Mouse (Mus musculus): Measurements from ENCODE around the gene Dab2ip. TPM values are rescaled to one million over a fixed set of nuclear protein-coding genes. Genes with fewer than 3 reads are reported as not detected.

Dab2ip gene
- polyA plus RNA-seq, 1 experiment from 2014 or later, result 50.5 TPM

DNA sequence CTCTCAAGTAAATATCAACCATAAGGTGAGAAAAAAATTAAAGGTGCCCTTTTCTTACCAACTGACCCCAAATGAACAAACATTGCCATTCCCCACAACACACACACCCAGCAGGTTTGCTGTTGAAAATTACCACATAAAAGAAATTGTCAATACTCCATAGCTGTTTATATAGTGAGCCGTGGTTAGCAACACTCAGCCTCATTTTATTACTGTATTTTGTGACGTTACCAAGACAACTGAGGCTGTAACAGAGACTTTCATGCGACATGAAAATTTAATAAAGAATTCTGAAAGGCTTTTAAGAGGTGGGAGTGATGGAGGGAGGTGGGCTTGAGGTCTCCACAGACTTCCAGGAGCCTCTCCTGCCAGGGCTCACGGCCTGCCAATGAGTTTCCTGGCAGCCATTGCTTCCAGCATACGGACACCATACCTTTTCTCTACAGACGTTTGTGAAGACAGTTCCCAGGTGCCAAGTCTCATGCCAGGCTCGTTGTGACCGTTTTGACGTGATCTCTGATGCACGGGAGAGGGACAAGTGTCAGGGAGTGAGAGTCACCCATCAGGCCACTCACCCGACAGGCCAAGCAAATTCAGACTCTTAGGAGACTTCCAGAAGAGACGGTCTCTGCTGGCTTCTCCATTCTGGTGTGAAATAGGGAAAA, 189.4 kb downstream of the Dab2ip start:
- H3K4me2 ChIP-seq (ENCODE audit: low read depth, low read length), result no peak overlapping the region
- H3K27me3 ChIP-seq (replicated peaks; ENCODE audit: control insufficient read depth, insufficient read depth, low read length), result no peaks in the 10 kb centered on the region
- peaks cover 12% of the 10 kb centered on the region; the same call in 1 of the 2 replicates for H3K4me1 ChIP-seq (ENCODE audit: control insufficient read depth, insufficient read depth, low read length)
- DNase-seq (ENCODE audit: low spot score), result no peak
- no peak for ATAC-seq (ENCODE audit: low read depth)
- H3K9ac ChIP-seq (ENCODE audit: low read depth, low read length), result no peak overlapping the region
- no peaks in the 10 kb centered on the region for H3K9me3 ChIP-seq (ENCODE audit: control insufficient read depth, low read length)
- H3K27ac ChIP-seq (replicated peaks; ENCODE audit: low read depth, low read length), result no peak overlapping the region
- 61% methylated on average over 12 of the region's 12 CpGs for WGBS
- H3K36me3 ChIP-seq (ENCODE audit: control insufficient read depth, insufficient read depth, low read length), result no peaks in the 10 kb centered on the region
- H3K4me3 ChIP-seq (ENCODE audit: low read depth, low read length), result no peak overlapping the region

GRCm38 (mm10) chr2:35750533-35751141, 192.6 kb downstream of the Dab2ip start:
- H3K9me3 ChIP-seq (ENCODE audit: control insufficient read depth, low read length), result no peaks in the 10 kb centered on the region
- ATAC-seq (ENCODE audit: low read depth) (no peak), DNase-seq (ENCODE audit: low spot score) (no peak)
- H3K27me3 ChIP-seq (replicated peaks; ENCODE audit: control insufficient read depth, insufficient read depth, low read length), result no peaks in the 10 kb centered on the region
- peaks cover 12% of the 10 kb centered on the region; the same call in 1 of the 2 replicates for H3K4me1 ChIP-seq (ENCODE audit: control insufficient read depth, insufficient read depth, low read length)
- H3K4me3 ChIP-seq (ENCODE audit: low read depth, low read length), result no peak overlapping the region
- H3K4me2 ChIP-seq (ENCODE audit: low read depth, low read length), result no peak overlapping the region
- H3K36me3 ChIP-seq (ENCODE audit: control insufficient read depth, insufficient read depth, low read length), result no peaks in the 10 kb centered on the region
- H3K9ac ChIP-seq (ENCODE audit: low read depth, low read length), result no peak overlapping the region
- WGBS, result 61% methylated on average over 7 of the region's 7 CpGs
- H3K27ac ChIP-seq (replicated peaks; ENCODE audit: low read depth, low read length), result no peak overlapping the region

- Histone ChIP-seq H3K27me3 (replicated peaks; ENCODE audit: control insufficient read depth, insufficient read depth, low read length) (no peaks in the 10 kb centered on the region), H3K4me3 (ENCODE audit: low read depth, low read length) (no peak overlapping the region), H3K36me3 (ENCODE audit: control insufficient read depth, insufficient read depth, low read length) (no peaks in the 10 kb centered on the region), H3K4me1 (ENCODE audit: control insufficient read depth, insufficient read depth, low read length) (peaks cover 5% of the 10 kb centered on the region; the same call in 1 of the 2 replicates), H3K27ac (replicated peaks; ENCODE audit: low read depth, low read length) (no peak overlapping the region), H3K9ac (ENCODE audit: low read depth, low read length) (no peak overlapping the region), H3K9me3 (ENCODE audit: control insufficient read depth, low read length) (no peaks in the 10 kb centered on the region), H3K4me2 (ENCODE audit: low read depth, low read length) (no peak overlapping the region)
- ATAC-seq (ENCODE audit: low read depth) (no peak), DNase-seq (ENCODE audit: low spot score) (no peak)
- WGBS, result 74% methylated on average over 18 of the region's 18 CpGs
Measured at GRCm38 (mm10) chr2:35751781-35752505, 193.9 kb downstream of the Dab2ip start.

GRCm38 (mm10) chr2:35756467-35756866, 198.4 kb downstream of the Dab2ip start:
- ATAC-seq (ENCODE audit: low read depth), result no peak
- Histone ChIP-seq H3K4me2 (ENCODE audit: low read depth, low read length) (no peak overlapping the region), H3K4me3 (ENCODE audit: low read depth, low read length) (no peak overlapping the region), H3K9me3 (ENCODE audit: control insufficient read depth, low read length) (no peaks in the 10 kb centered on the region), H3K27me3 (replicated peaks; ENCODE audit: control insufficient read depth, insufficient read depth, low read length) (no peaks in the 10 kb centered on the region), H3K9ac (ENCODE audit: low read depth, low read length) (no peak overlapping the region), H3K27ac (replicated peaks; ENCODE audit: low read depth, low read length) (no peak overlapping the region), H3K4me1 (ENCODE audit: control insufficient read depth, insufficient read depth, low read length) (no peaks in the 10 kb centered on the region), H3K36me3 (ENCODE audit: control insufficient read depth, insufficient read depth, low read length) (no peaks in the 10 kb centered on the region)
- DNase-seq (ENCODE audit: low spot score), result no peak
- 78% methylated on average over 6 of the region's 7 CpGs for WGBS

DNA sequence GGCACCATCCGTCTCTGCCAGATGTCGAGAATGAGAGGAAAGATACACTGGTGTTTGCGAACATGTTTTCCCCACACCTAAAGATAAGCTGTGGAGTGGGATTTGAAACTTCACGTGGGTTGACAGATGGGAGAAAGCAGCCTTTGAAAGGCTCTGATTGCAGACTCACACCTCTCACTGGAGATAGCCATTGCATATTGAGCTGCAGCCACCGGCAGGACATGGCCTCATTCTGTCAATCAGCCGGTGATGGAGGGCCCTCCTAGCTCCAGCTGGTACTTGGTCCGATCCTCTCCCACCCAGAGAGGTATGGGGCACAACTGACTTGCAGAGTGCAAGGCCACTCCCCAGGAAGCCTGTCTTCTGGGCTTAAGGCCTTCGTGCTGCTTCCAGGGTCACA, 202.3 kb downstream of the Dab2ip start:
- Histone ChIP-seq H3K4me3 (ENCODE audit: low read depth, low read length) (no peak overlapping the region), H3K4me1 (ENCODE audit: control insufficient read depth, insufficient read depth, low read length) (no peaks in the 10 kb centered on the region), H3K27me3 (replicated peaks; ENCODE audit: control insufficient read depth, insufficient read depth, low read length) (no peaks in the 10 kb centered on the region), H3K9me3 (ENCODE audit: control insufficient read depth, low read length) (no peaks in the 10 kb centered on the region), H3K4me2 (ENCODE audit: low read depth, low read length) (no peak overlapping the region), H3K27ac (replicated peaks; ENCODE audit: low read depth, low read length) (no peak overlapping the region), H3K9ac (ENCODE audit: low read depth, low read length) (no peak overlapping the region), H3K36me3 (ENCODE audit: control insufficient read depth, insufficient read depth, low read length) (no peaks in the 10 kb centered on the region)
- DNase-seq (ENCODE audit: low spot score) (no peak), ATAC-seq (ENCODE audit: low read depth) (no peak)
- WGBS, result 75% methylated on average over 5 of the region's 8 CpGs

- ATAC-seq (ENCODE audit: low read depth), result no peak
- H3K9ac ChIP-seq (ENCODE audit: low read depth, low read length), result no peak overlapping the region
Measured at GRCm38 (mm10) chr2:35760867-35761266, 202.8 kb downstream of the Dab2ip start.

GRCm38 (mm10) chr2:35761458-35761857, 203.4 kb downstream of the Dab2ip start:
- Histone ChIP-seq H3K9ac (ENCODE audit: low read depth, low read length) (no peak overlapping the region), H3K4me3 (ENCODE audit: low read depth, low read length) (no peak overlapping the region), H3K9me3 (ENCODE audit: control insufficient read depth, low read length) (no peaks in the 10 kb centered on the region), H3K4me1 (ENCODE audit: control insufficient read depth, insufficient read depth, low read length) (no peaks in the 10 kb centered on the region), H3K27me3 (replicated peaks; ENCODE audit: control insufficient read depth, insufficient read depth, low read length) (no peaks in the 10 kb centered on the region), H3K4me2 (ENCODE audit: low read depth, low read length) (no peak overlapping the region), H3K36me3 (ENCODE audit: control insufficient read depth, insufficient read depth, low read length) (no peaks in the 10 kb centered on the region), H3K27ac (replicated peaks; ENCODE audit: low read depth, low read length) (no peak overlapping the region)
- DNase-seq (ENCODE audit: low spot score) (no peak), ATAC-seq (ENCODE audit: low read depth) (no peak)
- WGBS, result 82% methylated on average over 5 of the region's 5 CpGs

More at GRCm38 (mm10) chr2:35760867-35761266, 202.8 kb downstream of the Dab2ip start:
- DNase-seq (ENCODE audit: low spot score), result no peak
- H3K4me3 ChIP-seq (ENCODE audit: low read depth, low read length), result no peak overlapping the region
- no peaks in the 10 kb centered on the region for H3K9me3 ChIP-seq (ENCODE audit: control insufficient read depth, low read length)
- no peaks in the 10 kb centered on the region for H3K4me1 ChIP-seq (ENCODE audit: control insufficient read depth, insufficient read depth, low read length)
- no peaks in the 10 kb centered on the region for H3K36me3 ChIP-seq (ENCODE audit: control insufficient read depth, insufficient read depth, low read length)
- H3K27me3 ChIP-seq (replicated peaks; ENCODE audit: control insufficient read depth, insufficient read depth, low read length), result no peaks in the 10 kb centered on the region
- H3K4me2 ChIP-seq (ENCODE audit: low read depth, low read length), result no peak overlapping the region
- H3K27ac ChIP-seq (replicated peaks; ENCODE audit: low read depth, low read length), result no peak overlapping the region

DNA sequence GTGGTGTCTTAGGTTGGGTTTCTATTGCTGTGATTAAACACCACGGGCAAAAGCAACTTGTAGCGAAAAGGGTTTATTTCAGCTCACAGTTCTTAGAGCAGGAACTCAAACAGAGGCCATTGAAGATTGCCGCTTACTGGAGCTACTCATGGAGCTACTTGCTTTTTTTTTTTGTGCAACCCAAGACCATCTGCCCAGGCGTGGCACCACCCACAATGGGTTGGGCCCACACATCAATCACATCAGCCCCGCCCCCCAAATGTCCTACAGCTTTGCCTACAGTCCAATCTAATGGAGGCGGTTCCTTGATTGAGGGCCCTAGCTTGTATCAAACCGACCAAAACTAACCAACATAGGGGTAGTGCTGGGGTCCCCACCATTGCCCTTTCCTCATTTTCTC, 205.8 kb downstream of the Dab2ip start:
- Histone ChIP-seq H3K9ac (ENCODE audit: low read depth, low read length) (no peak overlapping the region), H3K4me3 (ENCODE audit: low read depth, low read length) (no peak overlapping the region), H3K27ac (replicated peaks; ENCODE audit: low read depth, low read length) (no peak overlapping the region), H3K9me3 (ENCODE audit: control insufficient read depth, low read length) (no peaks in the 10 kb centered on the region), H3K27me3 (replicated peaks; ENCODE audit: control insufficient read depth, insufficient read depth, low read length) (no peaks in the 10 kb centered on the region), H3K4me1 (ENCODE audit: control insufficient read depth, insufficient read depth, low read length) (peaks cover 11% of the 10 kb centered on the region; the same call in 1 of the 2 replicates), H3K4me2 (ENCODE audit: low read depth, low read length) (no peak overlapping the region), H3K36me3 (ENCODE audit: control insufficient read depth, insufficient read depth, low read length) (no peaks in the 10 kb centered on the region)
- DNase-seq (ENCODE audit: low spot score) (no peak), ATAC-seq (ENCODE audit: low read depth) (no peak)
- 91% methylated on average over 7 of the region's 7 CpGs for WGBS
